Mouse (Mus musculus) naive thymus-derived CD4-positive, alpha-beta T cell, adult 5 months (primary cell): ENCODE measurements around the gene Il6. TPM values are rescaled to one million over a fixed set of nuclear protein-coding genes. Genes with fewer than 3 reads are reported as not detected.

Experiments
- polyA plus RNA-seq: library from polyadenylated mRNA; unstranded; fragments of 100-300 nt; shearing (Covaris generic); gene quantifications from one replicate; pipeline ENCODE4 v1.2.1, GENCODE M21; 2017

Gene Il6
- polyA plus RNA-seq = 0.19 TPM

DNA sequence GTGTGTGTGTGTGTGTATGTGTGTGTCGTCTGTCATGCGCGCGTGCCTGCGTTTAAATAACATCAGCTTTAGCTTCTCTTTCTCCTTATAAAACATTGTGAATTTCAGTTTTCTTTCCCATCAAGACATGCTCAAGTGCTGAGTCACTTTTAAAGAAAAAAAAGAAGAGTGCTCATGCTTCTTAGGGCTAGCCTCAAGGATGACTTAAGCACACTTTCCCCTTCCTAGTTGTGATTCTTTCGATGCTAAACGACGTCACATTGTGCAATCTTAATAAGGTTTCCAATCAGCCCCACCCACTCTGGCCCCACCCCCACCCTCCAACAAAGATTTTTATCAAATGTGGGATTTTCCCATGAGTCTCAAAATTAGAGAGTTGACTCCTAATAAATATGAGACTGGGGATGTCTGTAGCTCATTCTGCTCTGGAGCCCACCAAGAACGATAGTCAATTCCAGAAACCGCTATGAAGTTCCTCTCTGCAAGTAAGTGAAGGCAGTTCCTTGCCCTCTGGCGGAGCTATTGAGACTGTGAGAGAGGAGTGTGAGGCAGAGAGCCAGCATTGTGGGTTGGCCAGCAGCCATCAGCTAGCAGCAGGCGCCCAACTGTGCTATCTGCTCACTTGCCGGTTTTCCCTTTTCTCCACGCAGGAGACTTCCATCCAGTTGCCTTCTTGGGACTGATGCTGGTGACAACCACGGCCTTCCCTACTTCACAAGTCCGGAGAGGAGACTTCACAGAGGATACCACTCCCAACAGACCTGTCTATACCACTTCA is at the start of gene Il6:
Gene Il6, plus strand, starts transcription at position 389 of the 778 bp plus-strand sequence.

Other genes with a start within 250 kb of the Il6 start
- 4.6 TPM for gene Tyms, start 60.5 kb downstream of the Il6 start, polyA plus RNA-seq
- gene Garem2, start 92.0 kb downstream of the Il6 start, polyA plus RNA-seq = not detected
- gene 3110082J24Rik, start 93.0 kb downstream of the Il6 start, polyA plus RNA-seq = not detected
- 91.2 TPM for gene Hadha, start 142.0 kb downstream of the Il6 start, polyA plus RNA-seq
- gene Hadhb, start 142.1 kb downstream of the Il6 start, polyA plus RNA-seq = 219 TPM
- gene Adgrf3, start 192.6 kb downstream of the Il6 start, polyA plus RNA-seq = not detected
- gene Selenoi, start 219.5 kb downstream of the Il6 start, polyA plus RNA-seq = 21.6 TPM